Comparison of ENCODE assay signal across 8 mouse cellular contexts in genomic region chr10:7780238-7781176, GRCm38 (mm10). TPM values are rescaled to one million over a fixed set of nuclear protein-coding genes. Genes with fewer than 3 reads are reported as not detected.
DNase-seq lines count a peak whose midpoint lies in the region; ATAC-seq and TF ChIP-seq lines count a peak whose summit lies in the region.

No protein-coding gene starts in this region.

- H3K9ac ChIP-seq in embryonic facial prominence, embryonic 14.5 days (ENCODE audit: low read depth, low read length) = peak overlapping the region; percentile 83
- peak overlapping the region; percentile 85 for H3K9ac ChIP-seq in limb, embryonic 13.5 days
- peak overlapping the region; percentile 85 for H3K9ac ChIP-seq in midbrain, embryonic 15.5 days

- H3K9me3 ChIP-seq in embryonic facial prominence, embryonic 14.5 days (ENCODE audit: control insufficient read depth, low read length) = no peaks in the 10 kb centered on the region
- H3K9me3 ChIP-seq in limb, embryonic 13.5 days = no peaks in the 10 kb centered on the region
- no peaks in the 10 kb centered on the region for H3K9me3 ChIP-seq in midbrain, embryonic 15.5 days

- DNase-seq in A20 (ENCODE audit: low read depth, low spot score) = peak; percentile 92
- DNase-seq in embryonic facial prominence, embryonic 14.5 days (ENCODE audit: low spot score) = peak; percentile 96
- DNase-seq in heart, adult 9 months (ENCODE audit: low spot score in 2 of 2) = peak; percentile 81 to 87
- DNase-seq in kidney, adult 9 months = peak; percentile 89
- peak; percentile 84 to 87 for DNase-seq in spleen, adult 18-20 months

- no peaks in the 10 kb centered on the region for H3K27me3 ChIP-seq in embryonic facial prominence, embryonic 14.5 days (replicated peaks; ENCODE audit: control insufficient read depth, insufficient read depth, low read length)
- H3K27me3 ChIP-seq in limb, embryonic 13.5 days = no peaks in the 10 kb centered on the region
- no peaks in the 10 kb centered on the region for H3K27me3 ChIP-seq in midbrain, embryonic 15.5 days (replicated peaks)

- peak overlapping the region; percentile 89 for H3K4me3 ChIP-seq in bone marrow, adult 2 months (replicated peaks; ENCODE audit: control insufficient read depth, low read depth, low read length)
- H3K4me3 ChIP-seq in embryonic facial prominence, embryonic 14.5 days (ENCODE audit: low read depth, low read length) = peak overlapping the region; percentile 96
- H3K4me3 ChIP-seq in limb, embryonic 13.5 days = peak overlapping the region; percentile 98
- peak overlapping the region; percentile 98 for H3K4me3 ChIP-seq in midbrain, embryonic 15.5 days

- ATAC-seq in embryonic facial prominence, embryonic 14.5 days (ENCODE audit: low read depth) = peak; percentile 94
- peak; percentile 94 for ATAC-seq in limb, embryonic 13.5 days (ENCODE audit: low FRiP score, low read depth)
- peak; percentile 94 for ATAC-seq in midbrain, embryonic 15.5 days (replicated peaks)

- peak; percentile 58; the same call in 1 of the 2 replicates for TF ChIP-seq POLR2A in bone marrow, adult 2 months (IDR thresholded peaks at IDR 0.05; ENCODE audit: borderline replicate concordance, control insufficient read depth, low read depth, low read length)

- WGBS in bone marrow, adult 2 months = under 1% methylated on average over 74 of the region's 77 CpGs
- 0% methylated on average over 40 of the region's 77 CpGs for WGBS in embryonic facial prominence, embryonic 14.5 days
- WGBS in limb, embryonic 13.5 days = under 1% methylated on average over 50 of the region's 77 CpGs
- under 1% methylated on average over 67 of the region's 77 CpGs for WGBS in midbrain, embryonic 15.5 days

- H3K36me3 ChIP-seq in embryonic facial prominence, embryonic 14.5 days (ENCODE audit: control insufficient read depth, insufficient read depth, low read length) = peaks cover 26% of the 10 kb centered on the region
- H3K36me3 ChIP-seq in limb, embryonic 13.5 days = peaks cover 24% of the 10 kb centered on the region
- H3K36me3 ChIP-seq in midbrain, embryonic 15.5 days (replicated peaks) = peaks cover under 1% of the 10 kb centered on the region; the same call in 1 of the 2 replicates

- no peaks in the 10 kb centered on the region; the same call in 1 of the 2 replicates for H3K4me1 ChIP-seq in bone marrow, adult 2 months (ENCODE audit: control insufficient read depth, insufficient read depth, low read length)
- H3K4me1 ChIP-seq in embryonic facial prominence, embryonic 14.5 days (ENCODE audit: control insufficient read depth, insufficient read depth, low read length) = peaks cover 6% of the 10 kb centered on the region; the same call in 1 of the 2 replicates
- peaks cover 8% of the 10 kb centered on the region for H3K4me1 ChIP-seq in limb, embryonic 13.5 days
- peaks cover 9% of the 10 kb centered on the region for H3K4me1 ChIP-seq in midbrain, embryonic 15.5 days

- TF ChIP-seq CTCF in bone marrow, adult 2 months (IDR thresholded peaks at IDR 0.05; ENCODE audit: control insufficient read depth, insufficient read depth, low read length) = no peak

- peak overlapping the region; percentile 73 for H3K27ac ChIP-seq in bone marrow, adult 2 months (ENCODE audit: control insufficient read depth, insufficient read depth, low read depth, low read length, poor library complexity)
- peak overlapping the region; percentile 67; the same call in 1 of the 2 replicates for H3K27ac ChIP-seq in embryonic facial prominence, embryonic 14.5 days (replicated peaks; ENCODE audit: low read depth, low read length)
- peak overlapping the region; percentile 69 for H3K27ac ChIP-seq in limb, embryonic 13.5 days
- peak overlapping the region; percentile 78 for H3K27ac ChIP-seq in midbrain, embryonic 15.5 days

- H3K4me2 ChIP-seq in embryonic facial prominence, embryonic 14.5 days (ENCODE audit: low read depth, low read length) = peak overlapping the region; percentile 80
- H3K4me2 ChIP-seq in limb, embryonic 13.5 days (replicated peaks) = peak overlapping the region; percentile 77
- peak overlapping the region; percentile 75 for H3K4me2 ChIP-seq in midbrain, embryonic 15.5 days

RNA-seq across cellular contexts. Expression of gene Ginm1, which starts 12.1 kb away (rescaled TPM):
- 14.3 and 36.3 TPM in 2 replicates for polyA plus RNA-seq in bone marrow, adult 2 months (2011; ENCODE audit: insufficient read depth, insufficient read length, low replicate concordance, missing spikeins)
- 82.9 and 87.3 TPM in 2 replicates for polyA plus RNA-seq in embryonic facial prominence, embryonic 14.5 days (2014; fragmentation: Nextera tagmentation; extraction: Ambion mirVana)
- 84.4 and 88.7 TPM in 2 replicates for polyA plus RNA-seq in limb, embryonic 13.5 days (2015; fragmentation: Nextera tagmentation; extraction: Ambion mirVana)
- polyA plus RNA-seq in midbrain, embryonic 15.5 days (2015; fragmentation: Nextera tagmentation; extraction: Ambion mirVana) = 44.4 and 48.4 TPM in 2 replicates

RNA-seq across cellular contexts. Expression of gene Ppil4, which starts 12.2 kb away (rescaled TPM):
- 21.1 and 44.7 TPM in 2 replicates for polyA plus RNA-seq in bone marrow, adult 2 months (2011; ENCODE audit: insufficient read depth, insufficient read length, low replicate concordance, missing spikeins)
- 32.8 and 33.6 TPM in 2 replicates for polyA plus RNA-seq in embryonic facial prominence, embryonic 14.5 days (2014; fragmentation: Nextera tagmentation; extraction: Ambion mirVana)
- polyA plus RNA-seq in limb, embryonic 13.5 days (2015; fragmentation: Nextera tagmentation; extraction: Ambion mirVana) = 42.7 and 47.2 TPM in 2 replicates
- 50.6 and 53.3 TPM in 2 replicates for polyA plus RNA-seq in midbrain, embryonic 15.5 days (2015; fragmentation: Nextera tagmentation; extraction: Ambion mirVana)

RNA-seq across cellular contexts. Expression of gene Zc3h12d, which starts 51.8 kb away (rescaled TPM):
- polyA plus RNA-seq in bone marrow, adult 2 months (2011; ENCODE audit: insufficient read depth, insufficient read length, low replicate concordance, missing spikeins) = 1.1 and 4.9 TPM in 2 replicates
- polyA plus RNA-seq in embryonic facial prominence, embryonic 14.5 days (2014; fragmentation: Nextera tagmentation; extraction: Ambion mirVana) = 0.11 and 0.24 TPM in 2 replicates
- 0.41 TPM in 2 replicates for polyA plus RNA-seq in limb, embryonic 13.5 days (2015; fragmentation: Nextera tagmentation; extraction: Ambion mirVana)
- 0.11 and 0.31 TPM in 2 replicates for polyA plus RNA-seq in midbrain, embryonic 15.5 days (2015; fragmentation: Nextera tagmentation; extraction: Ambion mirVana)

RNA-seq across cellular contexts. Expression of gene Katna1, which starts 54.7 kb away (rescaled TPM):
- 20.5 and 71.3 TPM in 2 replicates for polyA plus RNA-seq in bone marrow, adult 2 months (2011; ENCODE audit: insufficient read depth, insufficient read length, low replicate concordance, missing spikeins)
- polyA plus RNA-seq in embryonic facial prominence, embryonic 14.5 days (2014; fragmentation: Nextera tagmentation; extraction: Ambion mirVana) = 48.0 and 51.8 TPM in 2 replicates
- 59.9 and 62.3 TPM in 2 replicates for polyA plus RNA-seq in limb, embryonic 13.5 days (2015; fragmentation: Nextera tagmentation; extraction: Ambion mirVana)
- polyA plus RNA-seq in midbrain, embryonic 15.5 days (2015; fragmentation: Nextera tagmentation; extraction: Ambion mirVana) = 29.7 TPM in 2 replicates

Comparison
In these comparisons a context has a peak if more than half of its experiments do, and no peak if none do; other contexts are left out.
1. Peak in every context shown above with its lines: DNase-seq, ATAC-seq, H3K4me3 ChIP-seq and H3K27ac ChIP-seq.